Mouse (Mus musculus) bone marrow, adult 2 months (tissue): ENCODE data around the gene Scn5a.

Experiments used
- CTCF ChIP-seq: fragments of 200-500 bp; IDR thresholded peaks from 2 replicates; pipeline ENCODE4 v1.5.1; 2011; ENCODE audit warnings: low read length, control low read depth; ENCODE audit not compliant: control insufficient read depth, insufficient read depth
- POLR2A ChIP-seq: fragments of 200-500 bp; IDR thresholded peaks from 2 replicates; pipeline ENCODE4 v1.6.1; 2011; ENCODE audit warnings: low read depth, mild to moderate bottlenecking, control low read depth, low read length, borderline replicate concordance; ENCODE audit not compliant: control insufficient read depth

DNA sequence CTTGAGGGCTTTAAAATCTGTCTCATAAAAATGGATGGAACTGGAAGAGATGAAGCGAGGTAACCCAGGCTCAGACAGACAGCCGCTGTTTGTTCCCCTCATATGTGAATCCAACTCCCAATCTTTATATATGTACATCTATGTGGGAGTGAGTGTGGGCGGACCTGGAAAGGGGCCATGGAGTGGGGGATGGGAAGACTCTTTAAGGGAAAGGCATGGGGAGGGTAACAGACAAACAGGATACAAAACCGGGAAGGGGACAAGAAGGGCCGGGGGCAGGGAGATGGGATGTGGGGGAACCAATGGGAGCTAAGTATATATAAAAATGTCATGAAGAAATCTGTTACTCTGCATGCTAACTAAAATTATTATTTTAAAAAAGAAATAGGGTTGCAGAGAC is 81.9 kb downstream of the Scn5a start:
- TF ChIP-seq CTCF (no peak), POLR2A (no peak)
